Mouse (Mus musculus): ENCODE results near the gene 5330417C22Rik. TPM values are rescaled to one million over a fixed set of nuclear protein-coding genes. Genes with fewer than 3 reads are reported as not detected.
A peak's percentile ranks its signal among the peaks of the same experiment; 100 is the strongest.

The 5330417C22Rik gene
- total and polyA plus RNA-seq, 3 experiments, result 0.07 to 1.8 TPM; not detected in 1

DNA sequence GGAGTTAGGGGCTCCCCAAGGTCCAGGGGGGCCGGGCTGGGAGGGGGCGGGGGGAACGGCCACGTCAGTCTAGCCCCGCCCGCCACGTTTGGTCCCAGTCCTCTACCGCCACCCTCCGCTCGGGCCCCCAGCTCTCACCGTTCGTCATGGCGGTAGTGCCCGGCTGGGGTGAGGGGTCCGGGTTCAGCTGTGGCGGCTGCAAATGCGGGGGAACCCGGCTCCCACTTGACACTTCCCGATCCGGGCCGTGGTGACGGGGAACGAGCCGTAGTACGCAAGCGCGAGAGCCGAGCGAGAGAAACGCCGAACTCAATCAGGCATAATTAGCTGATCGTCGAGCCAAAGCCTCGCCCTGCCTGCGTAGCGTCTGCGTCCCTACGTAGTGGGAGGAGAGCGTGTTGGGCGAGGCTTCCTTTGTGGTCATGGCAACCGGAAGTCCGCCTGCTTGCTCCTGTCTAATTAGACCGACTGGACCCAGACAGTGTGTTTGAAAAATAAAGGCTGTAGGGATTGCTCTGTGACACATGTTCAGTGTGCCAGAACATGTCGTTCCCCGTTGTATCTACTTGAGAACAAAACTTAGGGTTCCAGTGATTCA is 25.9 kb upstream of the 5330417C22Rik start, which contains the start of gene Tmem167b:
TSS of gene Tmem167b (minus strand) at position 334 of the 598 bp plus-strand sequence.
- intact Hi-C loops (cut with DNase I), result loop anchor here (1.0 to 10.0 kb wide), 6 partner anchors 29 to 353 kb away; partner anchors contain the start of genes Atxn7l2, Prpf38b, Sars and Wdr47
- H3K27ac ChIP-seq, result peak within 1 kb of the TSS; percentile 99
- peaks cover 3% of the 10 kb centered on the region for H3K36me3 ChIP-seq (ENCODE audit: control insufficient read depth, insufficient read depth, low read length)
- H3K9ac ChIP-seq (ENCODE audit: low read depth, low read length), result peak within 1 kb of the TSS; percentile 99
- WGBS, result under 1% methylated on average over 44 of the region's 45 CpGs
- DNase-seq, result peak; percentile 97 to 98
- TF ChIP-seq EP300 (IDR thresholded peaks at IDR 0.05; ENCODE audit: insufficient read depth, low read depth, low read length), result peak; percentile 97
- TF ChIP-seq CTCF (IDR thresholded peaks at IDR 0.05), result 0 out of 2 replicates have a peak, but pooled peaks have one; percentile 7
- TF ChIP-seq POLR2A (IDR thresholded peaks at IDR 0.05; ENCODE audit: insufficient read depth, low read depth, low read length), result peak; percentile 84
- no peaks in the 10 kb centered on the region for H3K27me3 ChIP-seq (ENCODE audit: control insufficient read depth, insufficient read depth, low read length)
- H3K4me3 ChIP-seq, result peak within 1 kb of the TSS; percentile 97
- H3K4me1 ChIP-seq (ENCODE audit: control insufficient read depth, insufficient read depth, low read length), result peaks cover 3% of the 10 kb centered on the region
- H3K79me2 ChIP-seq (replicated peaks; ENCODE audit: control insufficient read depth, insufficient read depth, low read length), result no peaks in the 10 kb centered on the region; the same call in 1 of the 2 replicates

DNA sequence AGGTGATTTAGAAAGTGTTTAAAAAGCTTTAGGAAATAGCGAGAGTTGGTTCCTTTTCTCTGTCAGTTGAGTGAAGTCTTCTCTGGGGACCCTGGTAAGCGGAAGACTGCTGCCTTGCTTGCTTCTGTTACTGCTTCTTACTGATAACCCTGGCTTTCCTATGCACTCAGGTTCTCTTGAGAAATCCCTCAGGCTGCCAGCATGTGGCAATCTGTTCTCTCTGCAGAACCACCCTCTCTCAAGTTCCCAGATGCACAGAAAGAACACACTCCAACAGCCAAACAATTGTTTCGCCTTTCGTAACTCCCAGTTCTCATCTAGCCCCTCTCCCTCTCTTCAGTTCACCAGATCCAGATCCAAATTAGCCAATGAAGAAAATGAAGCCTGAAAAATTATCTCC is 21.6 kb upstream of the 5330417C22Rik start:
- H3K27ac ChIP-seq, result no peak overlapping the region
- H3K79me2 ChIP-seq (replicated peaks; ENCODE audit: control insufficient read depth, insufficient read depth, low read length), result no peaks in the 10 kb centered on the region; the same call in 1 of the 2 replicates
- TF ChIP-seq EP300 (IDR thresholded peaks at IDR 0.05; ENCODE audit: insufficient read depth, low read depth, low read length), result no peak
- no peak for TF ChIP-seq POLR2A (IDR thresholded peaks at IDR 0.05; ENCODE audit: insufficient read depth, low read depth, low read length)
- TF ChIP-seq CTCF (IDR thresholded peaks at IDR 0.05), result no peak
- no peak overlapping the region for H3K4me3 ChIP-seq
- intact Hi-C loops (cut with DNase I), result no loop called here
- H3K4me1 ChIP-seq (ENCODE audit: control insufficient read depth, insufficient read depth, low read length), result peaks cover 3% of the 10 kb centered on the region
- WGBS, result 92% methylated on average over 4 of the region's 4 CpGs
- no peaks in the 10 kb centered on the region for H3K27me3 ChIP-seq (ENCODE audit: control insufficient read depth, insufficient read depth, low read length)
- H3K9ac ChIP-seq (ENCODE audit: low read depth, low read length), result no peak overlapping the region
- DNase-seq, result no peak
- peaks cover 3% of the 10 kb centered on the region for H3K36me3 ChIP-seq (ENCODE audit: control insufficient read depth, insufficient read depth, low read length)

DNA sequence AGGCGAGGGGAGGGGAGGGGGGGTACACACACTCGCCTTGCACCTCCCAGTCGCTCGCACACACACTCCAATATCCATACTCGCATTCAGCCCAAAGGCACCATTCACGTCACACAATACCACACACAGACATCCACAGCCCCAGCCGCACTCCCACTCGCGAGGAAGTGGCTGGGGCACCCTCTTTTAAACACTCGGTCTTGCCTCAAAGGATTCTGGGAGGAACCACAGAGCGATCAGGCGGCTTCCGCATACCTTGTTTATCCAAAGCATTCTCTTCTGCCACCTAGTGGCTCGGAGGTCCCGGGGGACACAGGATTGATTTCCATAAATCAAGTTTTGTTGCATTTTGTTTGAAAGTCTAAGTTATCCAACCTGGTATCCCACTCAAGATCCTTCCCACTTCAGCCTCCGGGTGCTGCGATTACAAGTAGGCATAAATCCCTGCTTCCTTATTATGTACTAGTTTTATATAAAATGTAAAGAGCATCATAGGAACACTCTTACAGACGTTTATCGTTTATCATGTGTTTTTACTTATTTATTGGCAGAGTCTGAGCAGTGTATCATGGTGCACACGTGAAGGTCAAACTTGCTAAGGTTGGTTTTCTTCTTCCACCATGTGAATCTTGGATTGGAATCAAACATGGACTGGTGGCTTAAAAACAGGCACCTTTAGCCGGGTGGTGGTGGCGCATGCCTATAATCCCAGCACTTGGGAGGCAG is 18.4 kb upstream of the 5330417C22Rik start:
- peak overlapping the region; percentile 89 for H3K27ac ChIP-seq
- no peaks in the 10 kb centered on the region for H3K79me2 ChIP-seq (replicated peaks; ENCODE audit: control insufficient read depth, insufficient read depth, low read length)
- peak; percentile 91 to 92 for DNase-seq
- no peaks in the 10 kb centered on the region; the same call in 1 of the 2 replicates for H3K36me3 ChIP-seq (ENCODE audit: control insufficient read depth, insufficient read depth, low read length)
- peak overlapping the region; percentile 99 for H3K9ac ChIP-seq (ENCODE audit: low read depth, low read length)
- no peaks in the 10 kb centered on the region for H3K27me3 ChIP-seq (ENCODE audit: control insufficient read depth, insufficient read depth, low read length)
- peak overlapping the region; percentile 88 for H3K4me3 ChIP-seq
- 16% methylated on average over 22 of the region's 22 CpGs for WGBS
- intact Hi-C loops (cut with DNase I), result no loop called here
- TF ChIP-seq EP300 (IDR thresholded peaks at IDR 0.05; ENCODE audit: insufficient read depth, low read depth, low read length) (peak; percentile 96), POLR2A (IDR thresholded peaks at IDR 0.05; ENCODE audit: insufficient read depth, low read depth, low read length) (peak; percentile 100), CTCF (IDR thresholded peaks at IDR 0.05) (peak; percentile 96)
- H3K4me1 ChIP-seq (ENCODE audit: control insufficient read depth, insufficient read depth, low read length), result no peaks in the 10 kb centered on the region

DNA sequence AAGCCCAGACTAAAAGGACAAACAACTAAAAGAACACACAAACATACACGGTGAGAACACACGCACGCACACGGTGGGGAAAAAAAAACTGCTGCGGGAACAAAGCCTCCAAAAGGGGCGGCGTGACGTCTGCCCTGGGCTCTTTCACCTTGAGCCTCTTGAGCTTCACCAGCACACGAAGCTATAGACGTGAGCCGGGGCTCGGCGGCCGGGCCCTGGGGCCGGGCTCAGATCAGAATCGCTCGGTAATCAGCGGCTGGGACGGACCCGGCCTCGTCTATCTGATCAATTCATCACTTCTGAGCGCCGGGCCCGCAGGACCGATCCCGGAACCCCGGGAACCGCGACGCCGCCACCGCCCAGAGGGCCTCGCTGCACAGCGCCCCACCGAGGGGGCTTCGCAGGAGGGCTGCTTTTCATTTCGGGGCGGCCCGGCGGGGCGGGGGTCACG is 17.8 kb upstream of the 5330417C22Rik start:
- Histone ChIP-seq H3K79me2 (replicated peaks; ENCODE audit: control insufficient read depth, insufficient read depth, low read length) (no peaks in the 10 kb centered on the region), H3K4me1 (ENCODE audit: control insufficient read depth, insufficient read depth, low read length) (no peaks in the 10 kb centered on the region), H3K9ac (ENCODE audit: low read depth, low read length) (peak overlapping the region; percentile 99), H3K27ac (peak overlapping the region; percentile 89), H3K4me3 (peak overlapping the region; percentile 88), H3K36me3 (ENCODE audit: control insufficient read depth, insufficient read depth, low read length) (no peaks in the 10 kb centered on the region; the same call in 1 of the 2 replicates), H3K27me3 (ENCODE audit: control insufficient read depth, insufficient read depth, low read length) (no peaks in the 10 kb centered on the region)
- WGBS, result 0% methylated on average over 36 of the region's 42 CpGs
- intact Hi-C loops (cut with DNase I), result no loop called here
- DNase-seq, result no peak
- no peak for TF ChIP-seq CTCF (IDR thresholded peaks at IDR 0.05)
- no peak for TF ChIP-seq POLR2A (IDR thresholded peaks at IDR 0.05; ENCODE audit: insufficient read depth, low read depth, low read length)
- no peak for TF ChIP-seq EP300 (IDR thresholded peaks at IDR 0.05; ENCODE audit: insufficient read depth, low read depth, low read length)

DNA sequence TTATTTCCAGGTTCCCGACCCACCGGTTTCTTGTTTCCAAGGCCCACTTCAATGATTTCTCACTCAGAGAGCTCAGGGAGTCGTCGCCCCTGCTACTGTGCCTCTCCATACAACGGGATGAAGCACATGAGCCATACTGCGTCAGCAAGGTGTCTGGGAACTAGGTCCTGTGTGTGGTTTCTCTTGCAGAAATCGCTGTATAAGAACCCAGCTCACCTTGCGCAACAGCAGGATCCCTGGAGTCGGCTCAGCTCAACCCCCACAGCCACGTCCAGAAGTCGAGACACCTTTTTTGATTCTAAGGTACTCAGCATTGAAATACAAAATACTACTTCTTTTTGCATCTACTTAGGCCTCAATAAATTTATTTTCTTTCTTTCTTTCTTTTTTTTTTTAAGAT is 6.0 kb upstream of the 5330417C22Rik start:
- H3K4me1 ChIP-seq (ENCODE audit: control insufficient read depth, insufficient read depth, low read length), result peaks cover 1% of the 10 kb centered on the region; the same call in 1 of the 2 replicates
- WGBS, result 78% methylated on average over 11 of the region's 11 CpGs
- H3K36me3 ChIP-seq (ENCODE audit: control insufficient read depth, insufficient read depth, low read length), result no peaks in the 10 kb centered on the region
- H3K27ac ChIP-seq, result no peak overlapping the region
- TF ChIP-seq EP300 (IDR thresholded peaks at IDR 0.05; ENCODE audit: insufficient read depth, low read depth, low read length) (no peak), POLR2A (IDR thresholded peaks at IDR 0.05; ENCODE audit: insufficient read depth, low read depth, low read length) (no peak), CTCF (IDR thresholded peaks at IDR 0.05) (no peak)
- no peaks in the 10 kb centered on the region for H3K79me2 ChIP-seq (replicated peaks; ENCODE audit: control insufficient read depth, insufficient read depth, low read length)
- intact Hi-C loops (cut with DNase I), result no loop called here
- no peak for DNase-seq
- no peak overlapping the region for H3K9ac ChIP-seq (ENCODE audit: low read depth, low read length)
- H3K4me3 ChIP-seq, result no peak overlapping the region
- H3K27me3 ChIP-seq (ENCODE audit: control insufficient read depth, insufficient read depth, low read length), result no peaks in the 10 kb centered on the region
